Mouse (Mus musculus): ENCODE data around the gene Ckb. TPM values are rescaled to one million over a fixed set of nuclear protein-coding genes. Genes with fewer than 3 reads are reported as not detected.
A peak's percentile ranks its signal among the peaks of the same experiment; 100 is the strongest.

The Ckb gene
- total and polyA plus RNA-seq, 2 experiments from 2014 or later: 1,654 to 2,112 TPM

DNA sequence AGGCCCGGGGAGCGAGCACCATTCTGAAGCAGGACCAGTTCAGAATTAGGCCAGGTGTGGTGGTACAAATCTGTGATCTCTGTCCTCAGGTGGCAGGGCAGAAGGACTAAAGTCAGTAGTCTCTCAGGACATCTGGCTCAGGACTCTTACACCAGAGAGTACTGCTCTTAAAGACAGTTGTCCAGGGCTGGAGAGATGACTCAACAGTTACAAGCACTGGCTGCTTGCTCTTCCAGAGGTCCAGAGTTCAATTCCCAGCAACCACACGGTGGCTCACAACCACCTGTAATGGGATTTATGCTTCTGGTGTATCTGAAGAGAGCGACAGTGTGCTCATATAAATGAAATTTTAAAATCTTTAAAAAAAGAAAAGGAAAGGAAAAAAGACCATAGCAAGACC, 12.8 kb downstream of the Ckb start:
- H3K4me2 ChIP-seq (ENCODE audit: low read depth, low read length, poor library complexity, severe bottlenecking): no peak overlapping the region
- H3K36me3 ChIP-seq (ENCODE audit: insufficient read depth, low read length): peaks cover 29% of the 10 kb centered on the region
- H3K27me3 ChIP-seq (ENCODE audit: insufficient read depth, low read length): no peaks in the 10 kb centered on the region
- DNase-seq (ENCODE audit: low spot score): no peak
- TF ChIP-seq CTCF (IDR thresholded peaks at IDR 0.05): no peak
- H3K4me1 ChIP-seq (ENCODE audit: insufficient read depth, low read length): no peaks in the 10 kb centered on the region
- WGBS: 97% methylated on average over 4 of the region's 4 CpGs
- H3K27ac ChIP-seq (ENCODE audit: low read depth, low read length): no peak overlapping the region
- no peak overlapping the region for H3K9ac ChIP-seq (replicated peaks; ENCODE audit: low read length, poor library complexity, severe bottlenecking)
- no peak for ATAC-seq (ENCODE audit: low FRiP score)
- H3K4me3 ChIP-seq (ENCODE audit: low read depth, low read length): no peak overlapping the region
- no peaks in the 10 kb centered on the region for H3K9me3 ChIP-seq (ENCODE audit: low read length)

- WGBS: 94% methylated on average over 11 of the region's 11 CpGs
- H3K36me3 ChIP-seq (ENCODE audit: insufficient read depth, low read length): peaks cover 40% of the 10 kb centered on the region
- TF ChIP-seq CTCF (IDR thresholded peaks at IDR 0.05): no peak
These were observed 16.4 kb downstream of the Ckb start for GRCm38 (mm10) chr12:111655695-111656094.

GRCm38 (mm10) chr12:111653434-111653833, 18.7 kb downstream of the Ckb start:
- DNase-seq (ENCODE audit: low spot score) (peak; percentile 81), ATAC-seq (ENCODE audit: low FRiP score) (0 out of 2 replicates have a peak, but pooled peaks have one; percentile 56)
- no peak overlapping the region for H3K4me2 ChIP-seq (ENCODE audit: low read depth, low read length, poor library complexity, severe bottlenecking)
- no peak overlapping the region for H3K27ac ChIP-seq (ENCODE audit: low read depth, low read length)
- H3K36me3 ChIP-seq (ENCODE audit: insufficient read depth, low read length): peaks cover 45% of the 10 kb centered on the region
- H3K4me1 ChIP-seq (ENCODE audit: insufficient read depth, low read length): no peaks in the 10 kb centered on the region
- H3K27me3 ChIP-seq (ENCODE audit: insufficient read depth, low read length): no peaks in the 10 kb centered on the region
- H3K4me3 ChIP-seq (ENCODE audit: low read depth, low read length): no peak overlapping the region
- no peaks in the 10 kb centered on the region for H3K9me3 ChIP-seq (ENCODE audit: low read length)
- 29% methylated on average over 3 of the region's 3 CpGs for WGBS
- TF ChIP-seq CTCF (IDR thresholded peaks at IDR 0.05): peak; percentile 89
- H3K9ac ChIP-seq (replicated peaks; ENCODE audit: low read length, poor library complexity, severe bottlenecking): no peak overlapping the region

More at GRCm38 (mm10) chr12:111655695-111656094, 16.4 kb downstream of the Ckb start:
- Histone ChIP-seq H3K27ac (ENCODE audit: low read depth, low read length) (no peak overlapping the region), H3K27me3 (ENCODE audit: insufficient read depth, low read length) (no peaks in the 10 kb centered on the region), H3K4me3 (ENCODE audit: low read depth, low read length) (no peak overlapping the region), H3K9me3 (ENCODE audit: low read length) (no peaks in the 10 kb centered on the region), H3K4me2 (ENCODE audit: low read depth, low read length, poor library complexity, severe bottlenecking) (no peak overlapping the region), H3K4me1 (ENCODE audit: insufficient read depth, low read length) (no peaks in the 10 kb centered on the region), H3K9ac (replicated peaks; ENCODE audit: low read length, poor library complexity, severe bottlenecking) (no peak overlapping the region)
- ATAC-seq (ENCODE audit: low FRiP score): no peak
- DNase-seq (ENCODE audit: low spot score): no peak

DNA sequence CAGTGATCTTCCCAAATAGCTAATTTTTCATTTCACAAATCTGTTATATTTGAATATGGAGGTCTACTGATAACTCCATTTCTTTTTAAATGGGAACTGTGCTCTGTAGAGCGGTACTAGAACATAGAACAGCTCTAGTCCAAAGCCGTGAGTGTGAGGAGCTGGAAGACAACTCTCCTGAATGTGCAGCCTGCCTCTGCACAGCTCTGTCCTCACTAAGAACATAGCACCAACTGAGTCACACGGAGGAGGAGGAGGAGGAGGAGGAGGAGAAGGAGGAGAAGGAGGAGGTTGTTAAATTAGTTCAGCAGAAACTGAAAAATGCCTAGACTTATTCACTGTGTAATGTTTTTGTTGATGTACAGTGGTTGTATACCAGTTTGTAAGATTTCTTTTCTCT, 19.2 kb downstream of the Ckb start:
- Histone ChIP-seq H3K4me3 (ENCODE audit: low read depth, low read length) (no peak overlapping the region), H3K9me3 (ENCODE audit: low read length) (no peaks in the 10 kb centered on the region), H3K27me3 (ENCODE audit: insufficient read depth, low read length) (no peaks in the 10 kb centered on the region), H3K4me2 (ENCODE audit: low read depth, low read length, poor library complexity, severe bottlenecking) (no peak overlapping the region), H3K4me1 (ENCODE audit: insufficient read depth, low read length) (no peaks in the 10 kb centered on the region), H3K36me3 (ENCODE audit: insufficient read depth, low read length) (peaks cover 45% of the 10 kb centered on the region), H3K9ac (replicated peaks; ENCODE audit: low read length, poor library complexity, severe bottlenecking) (no peak overlapping the region), H3K27ac (ENCODE audit: low read depth, low read length) (no peak overlapping the region)
- DNase-seq (ENCODE audit: low spot score) (no peak), ATAC-seq (ENCODE audit: low FRiP score) (no peak)
- TF ChIP-seq CTCF (IDR thresholded peaks at IDR 0.05): no peak
- WGBS: 83% methylated on average over 3 of the region's 3 CpGs

DNA sequence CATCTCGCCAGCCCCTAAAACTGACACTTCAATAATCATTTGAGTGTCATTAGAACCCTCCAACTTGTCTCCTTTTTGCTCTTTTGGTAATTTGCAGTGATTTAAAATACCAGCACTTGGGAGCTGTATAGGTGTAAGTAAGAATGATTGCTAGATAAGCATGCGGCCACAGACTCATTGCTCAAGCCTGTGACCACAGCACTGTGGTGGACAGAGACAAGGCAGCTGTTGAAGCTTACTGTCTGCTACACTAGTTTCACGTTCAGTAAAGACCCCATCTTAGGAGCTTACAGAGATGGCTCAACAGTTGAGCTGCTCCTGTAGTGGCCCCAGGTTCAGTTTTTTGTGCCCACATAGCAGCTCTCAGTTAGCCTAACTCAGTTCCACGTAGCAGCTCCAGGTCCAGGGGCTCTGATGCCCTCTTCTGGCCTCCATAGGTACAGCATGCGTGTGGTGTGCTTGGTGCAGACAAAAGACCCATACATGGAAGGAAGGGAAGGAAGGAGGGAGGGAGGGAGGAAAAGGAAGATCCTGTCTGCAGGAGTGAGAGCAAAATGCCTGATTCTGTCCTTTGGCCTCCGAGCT, 24.0 kb downstream of the Ckb start:
- peak; percentile 75 for DNase-seq (ENCODE audit: low spot score)
- 54% methylated on average over 6 of the region's 6 CpGs for WGBS
- peak; percentile 78; the same call in 1 of the 2 replicates for ATAC-seq (ENCODE audit: low FRiP score)
- Histone ChIP-seq H3K9me3 (ENCODE audit: low read length) (no peaks in the 10 kb centered on the region), H3K4me1 (ENCODE audit: insufficient read depth, low read length) (no peaks in the 10 kb centered on the region), H3K4me3 (ENCODE audit: low read depth, low read length) (no peak overlapping the region), H3K4me2 (ENCODE audit: low read depth, low read length, poor library complexity, severe bottlenecking) (no peak overlapping the region), H3K27ac (ENCODE audit: low read depth, low read length) (0 out of 2 replicates have a peak overlapping the region, but pooled peaks have one; percentile 43), H3K36me3 (ENCODE audit: insufficient read depth, low read length) (peaks cover 39% of the 10 kb centered on the region), H3K9ac (replicated peaks; ENCODE audit: low read length, poor library complexity, severe bottlenecking) (no peak overlapping the region), H3K27me3 (ENCODE audit: insufficient read depth, low read length) (no peaks in the 10 kb centered on the region)
- TF ChIP-seq CTCF (IDR thresholded peaks at IDR 0.05): peak; percentile 91

Other genes starting within 250 kb of the Ckb start
- 1.5 and 3.8 TPM in 2 replicates for gene Tnfaip2, start 229.9 kb downstream of the Ckb start, total RNA-seq (2014; rRNA removed)
- gene Tnfaip2, start 229.9 kb downstream of the Ckb start, polyA plus RNA-seq (2015; fragmentation: Nextera tagmentation; extraction: Ambion mirVana): 0.38 and 0.49 TPM in 2 replicates
- gene Gm266, start 186.5 kb downstream of the Ckb start, total RNA-seq (2014; rRNA removed): 9.6 and 12.6 TPM in 2 replicates
- gene Gm266, start 186.5 kb downstream of the Ckb start, polyA plus RNA-seq (2015; fragmentation: Nextera tagmentation; extraction: Ambion mirVana): 8.4 and 9.7 TPM in 2 replicates
- gene Eif5, start 134.3 kb downstream of the Ckb start, total RNA-seq (2014; rRNA removed): 283 and 376 TPM in 2 replicates
- 552 and 640 TPM in 2 replicates for gene Eif5, start 134.3 kb downstream of the Ckb start, polyA plus RNA-seq (2015; fragmentation: Nextera tagmentation; extraction: Ambion mirVana)
- gene Mark3, start 97.8 kb downstream of the Ckb start, total RNA-seq (2014; rRNA removed): 112 and 141 TPM in 2 replicates
- 31.8 and 41.3 TPM in 2 replicates for gene Mark3, start 97.8 kb downstream of the Ckb start, polyA plus RNA-seq (2015; fragmentation: Nextera tagmentation; extraction: Ambion mirVana)
- 23.2 and 27.5 TPM in 2 replicates for gene Trmt61a, start 5.8 kb upstream of the Ckb start, total RNA-seq (2014; rRNA removed)
- 8.4 and 8.7 TPM in 2 replicates for gene Trmt61a, start 5.8 kb upstream of the Ckb start, polyA plus RNA-seq (2015; fragmentation: Nextera tagmentation; extraction: Ambion mirVana)
- 28.7 and 43.5 TPM in 2 replicates for gene Bag5, start 40.9 kb upstream of the Ckb start, total RNA-seq (2014; rRNA removed)
- gene Bag5, start 40.9 kb upstream of the Ckb start, polyA plus RNA-seq (2015; fragmentation: Nextera tagmentation; extraction: Ambion mirVana): 68.7 and 70.8 TPM in 2 replicates
- 17.9 and 27.8 TPM in 2 replicates for gene Apopt1, start 40.9 kb upstream of the Ckb start, total RNA-seq (2014; rRNA removed)
- 63.1 and 67.0 TPM in 2 replicates for gene Apopt1, start 40.9 kb upstream of the Ckb start, polyA plus RNA-seq (2015; fragmentation: Nextera tagmentation; extraction: Ambion mirVana)
- 509 and 579 TPM in 2 replicates for gene Klc1, start 86.5 kb upstream of the Ckb start, total RNA-seq (2014; rRNA removed)
- 653 and 669 TPM in 2 replicates for gene Klc1, start 86.5 kb upstream of the Ckb start, polyA plus RNA-seq (2015; fragmentation: Nextera tagmentation; extraction: Ambion mirVana)
- 4.1 and 5.4 TPM in 2 replicates for gene Xrcc3, start 141.5 kb upstream of the Ckb start, total RNA-seq (2014; rRNA removed)
- gene Xrcc3, start 141.5 kb upstream of the Ckb start, polyA plus RNA-seq (2015; fragmentation: Nextera tagmentation; extraction: Ambion mirVana): 1.7 and 2.5 TPM in 2 replicates
- 30.6 and 30.9 TPM in 2 replicates for gene Zfyve21, start 141.8 kb upstream of the Ckb start, total RNA-seq (2014; rRNA removed)
- gene Zfyve21, start 141.8 kb upstream of the Ckb start, polyA plus RNA-seq (2015; fragmentation: Nextera tagmentation; extraction: Ambion mirVana): 29.7 and 37.2 TPM in 2 replicates
- 58.5 and 79.3 TPM in 2 replicates for gene Ppp1r13b, start 235.8 kb upstream of the Ckb start, total RNA-seq (2014; rRNA removed)
- gene Ppp1r13b, start 235.8 kb upstream of the Ckb start, polyA plus RNA-seq (2015; fragmentation: Nextera tagmentation; extraction: Ambion mirVana): 38.5 and 47.0 TPM in 2 replicates

Data from midbrain, postnatal 0 days (tissue).